Mouse (Mus musculus) embryonic facial prominence, embryonic 13.5 days (tissue): ENCODE results near the gene Dusp6. TPM values are rescaled to one million over a fixed set of nuclear protein-coding genes. Genes with fewer than 3 reads are reported as not detected.
"Not testable (repeated sequence)": the region's sequence is repeated elsewhere in the genome, so short reads cannot be mapped to it uniquely, and the experiment has no call there.

ENCODE experiments used
- ATAC-seq: fragments of 200-750 bp; cut with Nextera tagmentation; 2 replicates; pipeline ENCODE4 v1.8.0; 2017; ENCODE audit warnings: low read depth; ENCODE audit not compliant: insufficient number of reproducible peaks, insufficient read depth, low FRiP score, low TSS enrichment
- H3K27ac ChIP-seq: fragments of 300-500 bp; sonication (generic); 2 replicates; pipeline ENCODE4 v1.5.1; 2015; ENCODE audit warnings: moderate library complexity, mild to moderate bottlenecking, inconsistent platforms
- H3K27me3 ChIP-seq: fragments of 300-500 bp; sonication (generic); 2 replicates; pipeline ENCODE4 v1.6.1; 2015; ENCODE audit warnings: mild to moderate bottlenecking, inconsistent platforms
- H3K36me3 ChIP-seq: fragments of 300-500 bp; sonication (generic); 2 replicates; pipeline ENCODE4 v1.6.1; 2015; ENCODE audit warnings: mild to moderate bottlenecking, inconsistent platforms
- H3K4me1 ChIP-seq: fragments of 300-500 bp; sonication (generic); 2 replicates; pipeline ENCODE4 v1.6.1; 2015; ENCODE audit warnings: inconsistent platforms
- H3K4me2 ChIP-seq: fragments of 300-500 bp; sonication (generic); 2 replicates; pipeline ENCODE4 v1.6.1; 2015; ENCODE audit warnings: moderate library complexity, mild to moderate bottlenecking, inconsistent platforms
- H3K4me3 ChIP-seq: fragments of 300-500 bp; sonication (generic); 2 replicates; pipeline ENCODE4 v1.5.1; 2015; ENCODE audit warnings: mild to moderate bottlenecking, inconsistent platforms
- H3K9ac ChIP-seq: fragments of 300-500 bp; sonication (generic); 2 replicates; pipeline ENCODE4 v1.6.1; 2015; ENCODE audit warnings: mild to moderate bottlenecking, inconsistent platforms
- H3K9me3 ChIP-seq: fragments of 300-500 bp; sonication (generic); 2 replicates; pipeline ENCODE4 v1.6.1; 2016; ENCODE audit warnings: inconsistent platforms
- WGBS: fragments of 180-500 bp; shearing (Covaris S2); methylation state at CpG from one replicate; pipeline ENCODE4 v1.1.7; 2015; ENCODE audit warnings: mixed read lengths; 5-methylcytosine and 5-hydroxymethylcytosine counted together
- polyA plus RNA-seq: library from polyadenylated mRNA; unstranded; fragments of >200 nt; fragmentation: Nextera tagmentation; extraction: Ambion mirVana; gene quantifications from 2 replicates; pipeline ENCODE4 v1.2.1, GENCODE M21; 2015

Gene Dusp6
- polyA plus RNA-seq: 61.9 and 73.3 TPM in 2 replicates

- Histone ChIP-seq H3K27me3 (no peaks in the 10 kb centered on the region), H3K27ac (peak within 1 kb of the TSS; percentile 98), H3K4me1 (peaks cover 35% of the 10 kb centered on the region), H3K4me2 (peak within 1 kb of the TSS; percentile 86), H3K4me3 (peak within 1 kb of the TSS; percentile 74), H3K9ac (peak within 1 kb of the TSS; percentile 93), H3K36me3 (peaks cover 5% of the 10 kb centered on the region; the same call in 1 of the 2 replicates), H3K9me3 (no peaks in the 10 kb centered on the region)
- peak; percentile 96 for ATAC-seq
- under 1% methylated on average over 29 of the region's 29 CpGs for WGBS
These were observed at the start of gene Dusp6 for GRCm38 (mm10) chr10:99262867-99263379. TSS of gene Dusp6 (plus strand) at chr10:99263231.

GRCm38 (mm10) chr10:99214421-99215299, 48.4 kb upstream of the Dusp6 start:
- H3K4me2 ChIP-seq: no peak overlapping the region
- H3K4me1 ChIP-seq: peaks cover 3% of the 10 kb centered on the region; the same call in 1 of the 2 replicates
- WGBS: 62% methylated on average over 15 of the region's 15 CpGs
- H3K9me3 ChIP-seq: no peaks in the 10 kb centered on the region
- no peak overlapping the region for H3K9ac ChIP-seq
- no peaks in the 10 kb centered on the region for H3K36me3 ChIP-seq
- H3K4me3 ChIP-seq: no peak overlapping the region
- no peak for ATAC-seq
- H3K27me3 ChIP-seq: no peaks in the 10 kb centered on the region
- no peak overlapping the region for H3K27ac ChIP-seq

- not testable (repeated sequence) for H3K4me3 ChIP-seq, H3K27me3 ChIP-seq, H3K4me2 ChIP-seq, H3K27ac ChIP-seq, ATAC-seq, H3K9ac ChIP-seq, H3K36me3 ChIP-seq, H3K4me1 ChIP-seq, H3K9me3 ChIP-seq
- WGBS: 85% methylated on average over 15 of the region's 15 CpGs
These were observed 46.5 kb upstream of the Dusp6 start for GRCm38 (mm10) chr10:99216570-99216969.

GRCm38 (mm10) chr10:99221540-99221939, 41.5 kb upstream of the Dusp6 start:
- Histone ChIP-seq H3K9me3 (no peaks in the 10 kb centered on the region), H3K9ac (no peak overlapping the region), H3K36me3 (no peaks in the 10 kb centered on the region), H3K27me3 (no peaks in the 10 kb centered on the region), H3K4me3 (no peak overlapping the region), H3K27ac (no peak overlapping the region), H3K4me1 (no peaks in the 10 kb centered on the region), H3K4me2 (no peak overlapping the region)
- WGBS: 91% methylated on average over 8 of the region's 8 CpGs
- no peak for ATAC-seq

- 76% methylated on average over 5 of the region's 5 CpGs for WGBS
These were observed 40.3 kb upstream of the Dusp6 start for GRCm38 (mm10) chr10:99222726-99223125.

GRCm38 (mm10) chr10:99224218-99224617, 38.8 kb upstream of the Dusp6 start:
- WGBS: 53% methylated on average over 3 of the region's 3 CpGs
- Histone ChIP-seq H3K27ac (no peak overlapping the region), H3K9me3 (no peaks in the 10 kb centered on the region), H3K4me2 (no peak overlapping the region), H3K4me3 (no peak overlapping the region), H3K36me3 (no peaks in the 10 kb centered on the region), H3K4me1 (peaks cover 16% of the 10 kb centered on the region), H3K27me3 (no peaks in the 10 kb centered on the region), H3K9ac (no peak overlapping the region)
- ATAC-seq: no peak

More at GRCm38 (mm10) chr10:99222726-99223125, 40.3 kb upstream of the Dusp6 start:
- Histone ChIP-seq H3K27me3 (no peaks in the 10 kb centered on the region), H3K4me2 (no peak overlapping the region), H3K36me3 (no peaks in the 10 kb centered on the region), H3K27ac (no peak overlapping the region), H3K4me3 (no peak overlapping the region), H3K9ac (no peak overlapping the region), H3K4me1 (peaks cover 2% of the 10 kb centered on the region; the same call in 1 of the 2 replicates), H3K9me3 (no peaks in the 10 kb centered on the region)
- ATAC-seq: no peak

GRCm38 (mm10) chr10:99226782-99227181, 36.2 kb upstream of the Dusp6 start:
- no peak for ATAC-seq
- 92% methylated on average over 5 of the region's 5 CpGs for WGBS

GRCm38 (mm10) chr10:99227968-99228864, 34.8 kb upstream of the Dusp6 start:
- peak overlapping the region; percentile 51; the same call in 1 of the 2 replicates for H3K27ac ChIP-seq
- no peaks in the 10 kb centered on the region for H3K9me3 ChIP-seq
- H3K4me2 ChIP-seq: peak overlapping the region; percentile 50
- H3K9ac ChIP-seq: no peak overlapping the region
- peak overlapping the region; percentile 19 for H3K4me3 ChIP-seq
- ATAC-seq: no peak
- H3K4me1 ChIP-seq: peaks cover 19% of the 10 kb centered on the region
- no peaks in the 10 kb centered on the region for H3K36me3 ChIP-seq
- H3K27me3 ChIP-seq: no peaks in the 10 kb centered on the region
- 30% methylated on average over 17 of the region's 17 CpGs for WGBS

More at GRCm38 (mm10) chr10:99226782-99227181, 36.2 kb upstream of the Dusp6 start:
- H3K4me1 ChIP-seq: peaks cover 19% of the 10 kb centered on the region
- no peaks in the 10 kb centered on the region for H3K36me3 ChIP-seq
- H3K4me3 ChIP-seq: no peak overlapping the region
- no peaks in the 10 kb centered on the region for H3K9me3 ChIP-seq
- H3K27ac ChIP-seq: no peak overlapping the region
- H3K4me2 ChIP-seq: no peak overlapping the region
- no peak overlapping the region for H3K9ac ChIP-seq
- H3K27me3 ChIP-seq: no peaks in the 10 kb centered on the region

GRCm38 (mm10) chr10:99229031-99229684, 33.9 kb upstream of the Dusp6 start:
- H3K4me1 ChIP-seq: peaks cover 19% of the 10 kb centered on the region
- H3K27ac ChIP-seq: peak overlapping the region; percentile 41; the same call in 1 of the 2 replicates
- H3K36me3 ChIP-seq: no peaks in the 10 kb centered on the region
- no peak for ATAC-seq
- peak overlapping the region; percentile 19 for H3K4me3 ChIP-seq
- H3K9ac ChIP-seq: no peak overlapping the region
- 7% methylated on average over 16 of the region's 16 CpGs for WGBS
- no peaks in the 10 kb centered on the region for H3K27me3 ChIP-seq
- peak overlapping the region; percentile 50 for H3K4me2 ChIP-seq
- no peaks in the 10 kb centered on the region for H3K9me3 ChIP-seq

- WGBS: 53% methylated on average over 7 of the region's 7 CpGs
- H3K4me1 ChIP-seq: peaks cover 18% of the 10 kb centered on the region
- H3K36me3 ChIP-seq: no peaks in the 10 kb centered on the region
- no peak overlapping the region for H3K4me2 ChIP-seq
- no peak for ATAC-seq
- H3K9me3 ChIP-seq: no peaks in the 10 kb centered on the region
- H3K27ac ChIP-seq: no peak overlapping the region
- H3K9ac ChIP-seq: no peak overlapping the region
- no peaks in the 10 kb centered on the region for H3K27me3 ChIP-seq
- H3K4me3 ChIP-seq: no peak overlapping the region
These were observed 30.4 kb upstream of the Dusp6 start for GRCm38 (mm10) chr10:99232518-99233227.
